Mouse (Mus musculus): ENCODE data around the gene Unc79.

DNA sequence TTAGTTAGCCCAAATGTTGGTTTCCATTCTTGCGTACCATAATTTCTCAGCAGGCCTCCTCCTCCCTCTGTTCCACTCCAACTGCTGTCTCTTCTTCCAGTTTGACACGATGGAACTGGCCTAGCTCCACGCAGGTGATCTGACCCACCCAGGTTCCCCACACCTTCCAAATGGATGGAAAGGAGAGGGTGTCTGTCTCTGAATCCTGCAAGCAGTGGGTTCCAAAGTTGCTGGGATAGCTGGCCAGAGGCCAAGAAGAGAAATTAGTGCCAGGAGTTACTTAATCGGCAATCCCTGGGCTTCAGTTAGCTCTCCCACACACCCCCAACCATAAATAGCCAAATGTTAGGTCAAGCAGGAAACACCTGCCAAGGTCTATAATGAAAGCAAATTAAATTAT lies 212.1 kb downstream of the Unc79 start:
- TF ChIP-seq CTCF (conservative IDR thresholded peaks at IDR 0.05; ENCODE audit: insufficient read depth, insufficient read length, low read depth, low read length) = no peak
- TF ChIP-seq POLR2A (IDR thresholded peaks at IDR 0.05; ENCODE audit: low read depth, low read length) = no peak
